Mouse (Mus musculus): ENCODE data around the gene Zbtb16.

DNA sequence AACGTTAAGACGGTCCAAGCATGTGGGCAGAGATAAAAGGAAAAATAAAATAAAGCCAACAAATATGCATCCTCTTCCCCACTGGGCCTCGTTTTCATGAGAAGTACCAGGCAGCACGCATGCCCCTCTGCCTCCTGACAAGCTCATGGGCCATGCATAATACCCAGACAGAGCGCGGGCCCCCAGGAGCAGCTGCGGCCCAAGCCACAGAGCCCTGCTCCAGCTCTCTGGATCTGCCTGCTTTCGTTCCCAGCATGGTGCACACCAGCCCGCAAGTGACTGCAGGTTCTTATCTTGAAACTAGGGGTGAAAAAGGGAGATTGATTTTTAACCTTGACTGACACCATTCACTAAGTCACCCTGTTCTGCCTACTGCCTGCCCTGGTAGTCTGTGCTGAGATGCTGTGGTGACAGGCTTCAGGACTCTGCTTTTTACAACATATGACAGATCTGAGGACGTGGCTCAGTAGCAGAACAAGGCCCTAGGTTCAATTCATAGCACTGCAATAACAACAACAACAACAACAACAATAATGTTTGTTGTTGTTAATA lies 79.7 kb downstream of the Zbtb16 start:
- no peak for TF ChIP-seq GATA1 (IDR thresholded peaks at IDR 0.05; ENCODE audit: low read length)
- no peak for TF ChIP-seq TAL1 (IDR thresholded peaks at IDR 0.05; ENCODE audit: low read length)
